Mouse (Mus musculus): Measurements from ENCODE around the gene Creb5.

Gene Creb5

GRCm38 (mm10) chr6:53495667-53496066 is 208.6 kb downstream of the Creb5 start:
- DNase-seq, result no peak

DNA sequence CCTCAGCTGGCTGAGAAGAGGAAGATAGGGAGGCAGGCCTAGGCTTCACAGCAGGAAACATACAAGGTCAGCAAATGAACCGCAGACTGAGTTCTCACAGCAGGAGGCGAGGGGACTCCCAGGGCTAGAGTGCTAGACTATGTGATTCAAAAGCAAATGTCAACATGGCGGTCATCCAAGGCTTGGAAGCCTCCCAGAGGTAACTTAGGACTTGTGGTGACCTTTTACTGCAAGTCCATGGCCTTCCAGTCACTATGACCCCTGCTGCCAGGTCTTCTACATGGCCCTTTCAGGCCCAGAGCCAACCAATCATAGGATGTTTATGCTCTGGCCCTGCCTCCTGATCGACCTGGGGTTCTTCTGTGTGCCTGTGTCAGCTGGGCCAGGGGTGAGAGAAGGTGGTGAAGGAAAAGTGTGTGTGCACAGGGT is 209.3 kb downstream of the Creb5 start:
- peak; percentile 27 to 38 for DNase-seq

DNA sequence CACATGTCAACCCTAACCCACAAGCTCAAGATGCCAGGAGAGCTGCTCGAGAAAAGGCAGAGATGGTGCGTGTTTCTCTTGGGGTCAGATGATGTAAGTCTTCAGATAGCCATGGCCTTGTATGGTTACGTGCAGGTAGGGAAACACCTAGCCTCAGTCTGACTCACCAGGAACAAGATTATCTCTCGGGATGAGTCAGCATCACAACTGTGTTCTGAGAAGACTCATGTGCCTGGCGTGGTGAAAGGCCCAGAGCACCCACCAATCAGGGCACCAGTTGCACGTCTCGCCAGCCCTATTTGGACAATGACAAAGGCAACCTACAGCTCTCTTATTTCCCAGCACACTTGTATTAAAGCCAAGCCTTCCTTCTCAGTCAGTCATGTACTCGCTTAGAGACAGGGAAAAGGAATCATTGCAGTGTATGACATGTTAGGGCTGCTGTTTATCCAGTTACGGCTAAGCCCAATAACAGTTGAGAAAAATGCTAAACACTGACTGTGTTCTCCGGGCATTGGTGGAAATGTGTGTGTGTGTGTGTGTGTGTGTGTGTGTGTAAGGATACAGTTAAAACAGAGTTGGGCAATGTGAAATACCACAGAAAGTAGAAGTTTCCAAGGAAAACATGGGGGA is 210.9 kb downstream of the Creb5 start:
- DNase-seq, result no peak

GRCm38 (mm10) chr6:53499621-53500295 is 212.7 kb downstream of the Creb5 start:
- DNase-seq, result peak in 1 of 2 experiments; percentile 13

DNA sequence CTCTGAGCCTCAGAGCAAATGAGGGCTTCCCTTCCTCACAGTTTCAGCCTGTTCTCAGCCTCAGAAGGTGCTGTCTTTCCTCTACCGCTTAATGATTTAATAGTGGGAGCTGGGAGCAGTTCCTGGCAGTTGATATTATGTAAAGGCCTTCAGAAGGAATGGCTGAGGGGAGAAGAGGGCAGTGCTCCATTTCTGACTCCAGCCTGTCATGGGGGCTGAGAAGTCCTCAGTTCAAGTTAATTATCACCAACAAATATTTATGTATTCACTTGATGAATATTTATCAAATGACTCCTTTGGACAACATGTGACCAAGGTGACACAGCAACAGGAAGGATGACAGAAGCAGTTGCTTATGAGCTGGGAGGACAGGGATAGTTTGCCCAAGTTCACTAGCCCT is 214.2 kb downstream of the Creb5 start:
- DNase-seq, result no peak

- DNase-seq, result no peak
Measured at GRCm38 (mm10) chr6:53506947-53507564, 220.0 kb downstream of the Creb5 start.

DNA sequence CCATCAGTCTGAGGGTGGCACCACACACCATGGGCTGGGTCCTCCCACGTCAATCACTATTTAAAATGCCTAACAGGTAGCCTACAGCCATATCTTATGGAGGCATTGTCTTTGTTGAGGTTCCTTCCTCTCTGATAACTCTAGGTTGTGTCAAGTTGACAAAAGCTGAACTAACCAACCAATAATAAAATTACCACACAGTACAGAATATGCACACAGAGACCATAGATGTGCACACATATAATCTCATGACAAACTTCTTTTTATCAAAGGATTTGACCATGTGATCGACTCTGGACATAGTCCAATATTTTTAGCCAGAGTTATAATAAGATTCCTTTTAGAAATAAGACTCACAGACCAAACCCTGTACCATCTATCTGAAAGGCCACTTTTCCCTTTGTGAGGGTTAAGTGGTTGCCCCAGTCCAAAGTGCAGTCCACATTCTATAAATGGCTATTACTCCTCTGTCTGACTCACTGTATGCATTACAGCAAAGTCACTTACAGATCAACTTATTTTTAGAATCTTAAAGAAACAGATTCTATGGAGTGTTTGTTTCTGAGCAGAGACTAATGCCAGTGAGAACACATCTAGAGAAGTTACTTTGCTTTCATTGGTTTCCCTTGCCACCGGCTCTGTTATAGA is 221.9 kb downstream of the Creb5 start:
- DNase-seq, result no peak

DNA sequence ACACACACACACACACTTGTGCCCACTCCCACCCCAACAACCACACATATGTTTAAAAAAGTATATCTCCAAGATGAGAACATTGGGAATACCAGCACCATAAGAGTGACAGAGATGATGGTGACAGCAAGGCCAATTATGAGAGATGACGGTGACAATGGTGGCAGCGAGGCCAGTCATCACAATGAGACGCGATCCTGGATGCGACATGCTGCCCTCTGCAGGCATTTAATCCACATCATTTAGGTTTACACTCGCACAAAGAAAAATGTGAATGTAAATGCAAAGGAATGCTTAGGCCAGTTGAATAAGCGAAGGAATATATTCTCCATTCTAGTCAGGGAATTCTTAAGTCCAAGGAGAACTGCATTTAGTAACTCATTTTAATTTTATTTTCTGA is 222.9 kb downstream of the Creb5 start:
- no peak for DNase-seq

DNA sequence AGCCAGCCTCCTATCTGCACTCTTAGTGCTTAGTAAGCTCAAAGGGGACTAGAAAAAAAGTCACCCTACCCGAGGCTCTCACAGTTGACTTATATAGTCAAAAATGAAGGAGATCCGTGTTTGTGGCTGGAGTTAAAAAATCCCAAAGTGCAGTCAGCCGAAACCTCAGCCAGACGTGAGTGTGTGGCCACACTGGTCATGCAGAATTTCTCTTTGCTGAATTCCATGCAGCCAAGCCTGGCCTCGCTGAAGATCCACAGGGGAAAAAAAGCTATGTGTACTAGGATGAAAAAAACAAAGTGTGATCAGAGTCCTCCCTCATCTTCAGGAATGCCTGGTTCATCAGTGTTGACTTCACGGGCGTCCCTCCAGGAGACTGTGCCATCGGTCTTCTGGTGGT is 225.2 kb downstream of the Creb5 start:
- DNase-seq, result no peak

DNA sequence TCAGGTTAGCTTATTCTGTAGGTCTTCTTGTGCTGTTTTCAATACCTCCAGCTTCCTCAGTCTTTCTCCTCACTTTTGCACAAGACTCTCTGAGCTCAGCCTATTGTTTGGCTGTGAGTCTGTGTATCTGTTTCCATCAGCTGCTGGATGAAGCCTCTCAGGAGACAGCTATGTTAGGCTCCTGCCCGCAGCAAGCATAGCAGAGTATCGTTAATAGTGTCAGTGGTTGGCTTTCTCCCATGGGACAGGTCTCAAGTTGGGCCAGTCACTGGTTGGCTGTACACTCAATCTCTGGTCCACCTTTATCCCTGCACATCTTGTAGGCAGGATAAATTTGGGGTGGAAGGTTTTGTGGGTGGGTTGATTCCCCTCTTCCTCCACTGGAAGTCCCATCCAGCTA is 226.3 kb downstream of the Creb5 start:
- DNase-seq, result no peak

DNA sequence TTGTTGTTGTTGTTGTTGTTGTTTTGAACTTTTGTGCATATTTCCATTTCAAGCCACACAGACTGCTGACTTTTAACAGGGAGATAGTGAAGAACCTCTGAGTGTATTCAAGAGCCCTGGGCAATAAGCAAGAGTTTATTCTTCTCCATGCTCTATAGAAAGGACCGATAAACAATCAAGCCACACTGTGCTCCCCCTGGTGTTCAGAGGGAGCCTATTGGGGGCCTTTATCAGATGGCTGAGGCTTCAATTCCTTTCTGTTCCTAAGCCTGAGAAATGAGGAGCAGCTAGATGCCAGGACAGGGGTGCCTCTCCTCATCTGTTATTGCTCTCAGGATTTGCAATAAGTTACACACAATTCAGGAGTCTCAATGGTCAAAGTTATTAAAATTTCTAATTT is 227.8 kb downstream of the Creb5 start:
- no peak for DNase-seq

DNA sequence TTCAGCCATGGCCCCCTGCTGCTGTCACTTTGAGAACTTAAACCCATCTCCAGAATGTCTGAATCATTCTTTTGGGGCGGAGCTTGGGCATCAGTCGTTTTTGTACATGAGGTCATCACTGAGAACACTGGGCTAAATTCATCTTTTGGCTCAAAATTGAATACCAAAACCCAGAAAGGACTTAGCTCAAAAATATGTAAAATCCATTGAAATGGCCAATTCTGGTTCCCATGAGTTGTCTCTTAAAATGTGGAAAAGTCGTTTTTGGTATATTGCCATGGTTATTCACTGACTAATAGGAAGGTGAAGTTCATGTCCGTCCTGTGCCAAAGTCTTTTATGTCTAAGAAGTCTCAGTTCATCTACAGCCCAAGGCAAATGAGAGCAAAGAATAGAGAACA is 228.5 kb downstream of the Creb5 start:
- no peak for DNase-seq

DNA sequence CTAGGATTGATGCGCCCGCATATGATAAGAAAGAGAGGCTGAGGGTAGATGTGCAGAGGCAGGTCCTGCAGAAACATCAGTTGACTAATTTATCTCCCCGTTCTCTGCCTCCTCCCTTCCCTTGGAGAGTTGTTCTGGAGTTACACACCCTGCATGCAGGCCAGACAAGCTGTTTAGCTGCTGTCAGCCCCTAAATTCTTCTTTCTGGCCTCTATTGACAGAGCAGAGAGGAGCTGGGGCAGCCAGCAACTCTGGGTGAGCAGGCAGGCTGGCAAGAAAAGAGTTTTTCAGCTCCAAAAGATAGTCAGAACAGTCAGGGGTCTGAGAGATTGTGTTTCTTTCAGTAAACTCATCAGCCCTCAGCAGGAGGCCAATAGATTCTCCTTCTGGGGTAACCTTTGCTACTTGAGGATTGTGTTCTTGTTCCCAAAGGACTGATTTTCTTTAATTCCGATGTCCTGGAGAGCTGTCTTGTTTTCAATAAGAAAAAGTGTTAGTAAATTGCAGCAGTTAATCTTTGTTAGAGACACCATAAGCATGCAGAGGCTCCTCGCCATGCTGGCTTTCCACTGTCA is 230.4 kb downstream of the Creb5 start:
- peak; percentile 15 to 17 for DNase-seq

GRCm38 (mm10) chr6:53523743-53524497 is 236.8 kb downstream of the Creb5 start:
- DNase-seq, result peak; percentile 16 to 26

DNA sequence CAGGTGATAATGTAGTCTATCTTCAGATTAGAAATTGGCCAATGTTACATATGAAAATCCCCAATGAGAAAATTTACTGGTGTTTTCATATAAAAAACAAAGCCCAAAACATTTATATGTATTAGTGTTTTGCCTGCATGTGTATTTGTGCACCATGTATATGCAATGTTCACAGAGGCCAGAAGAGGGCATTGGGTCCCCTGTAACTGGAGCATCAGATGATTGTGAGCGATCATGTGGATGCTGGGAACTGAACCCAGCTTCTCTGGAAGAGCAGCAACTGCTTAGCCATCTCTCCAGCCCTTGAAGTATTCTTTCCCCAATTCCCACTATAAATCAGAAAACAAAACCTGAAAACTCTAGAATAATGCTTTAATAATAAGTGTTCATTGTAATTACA is 239.4 kb downstream of the Creb5 start:
- DNase-seq, result no peak

- DNase-seq, result no peak
Measured at GRCm38 (mm10) chr6:53530742-53531141, 243.7 kb downstream of the Creb5 start.

GRCm38 (mm10) chr6:53531461-53531860 is 244.4 kb downstream of the Creb5 start:
- DNase-seq, result no peak

GRCm38 (mm10) chr6:53537530-53537929 is 250.5 kb downstream of the Creb5 start:
- DNase-seq, result peak; percentile 84 to 87

DNA sequence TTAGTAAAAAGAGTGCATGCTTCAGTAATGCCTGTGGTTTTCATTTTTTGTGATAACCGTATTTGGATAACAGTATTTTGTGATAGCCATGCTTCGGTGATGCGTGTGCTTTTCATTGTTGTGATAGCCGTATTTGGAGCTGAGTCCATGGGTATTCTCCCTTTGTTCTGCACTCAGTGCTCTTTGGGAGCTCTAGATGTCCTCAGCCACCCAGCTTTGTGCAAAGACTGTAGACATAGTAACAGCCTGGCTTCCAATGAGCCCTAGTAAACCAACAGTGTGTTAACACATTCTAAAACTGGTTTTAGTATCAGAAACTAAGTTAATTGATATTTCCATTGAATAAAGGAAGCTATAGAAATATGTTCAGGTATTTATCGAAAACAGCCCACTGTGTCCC is 254.7 kb downstream of the Creb5 start:
- DNase-seq, result no peak

- DNase-seq, result no peak
Measured at GRCm38 (mm10) chr6:53545483-53545900, 258.4 kb downstream of the Creb5 start.

- DNase-seq, result no peak
Measured at GRCm38 (mm10) chr6:53545989-53546388, 258.9 kb downstream of the Creb5 start.

GRCm38 (mm10) chr6:53548236-53548635 is 261.2 kb downstream of the Creb5 start:
- no peak for DNase-seq

- no peak for DNase-seq
Measured at GRCm38 (mm10) chr6:53549409-53549808, 262.3 kb downstream of the Creb5 start.

All from cerebellum, postnatal 10 days (tissue).